Mouse (Mus musculus): ENCODE measurements at regions not wholly inside any gene's neighbourhood (a gene's known extent, or its start where the extent isn't known, plus 50 kb on each side); places are given as distances from the start of the nearest gene placed in this dataset.
A peak's percentile ranks its signal among the peaks of the same experiment; 100 is the strongest.

GRCm38 (mm10) chr8:37048912-37049692 lies 55.7 kb downstream of the AI429214 start:
- Histone ChIP-seq H3K9ac (no peak overlapping the region), H3K4me1 (ENCODE audit: insufficient read depth) (0 out of 2 replicates have a peak, but pooled peaks cover 3% of the 10 kb centered on the region), H3K4me2 (no peak overlapping the region), H3K27ac (ENCODE audit: low read depth) (no peak overlapping the region), H3K9me3 (ENCODE audit: low read depth, low read length) (no peaks in the 10 kb centered on the region), H3K4me3 (ENCODE audit: low read depth, low read length) (no peak overlapping the region), H3K27me3 (ENCODE audit: insufficient read depth, low read length) (no peaks in the 10 kb centered on the region), H3K36me3 (ENCODE audit: insufficient read depth) (no peaks in the 10 kb centered on the region)
- no peak for ATAC-seq (ENCODE audit: insufficient read depth)
- TF ChIP-seq CTCF (IDR thresholded peaks at IDR 0.05; ENCODE audit: low read depth) = no peak
- 54% methylated on average over 5 of the region's 5 CpGs for WGBS
- no peak for DNase-seq

DNA sequence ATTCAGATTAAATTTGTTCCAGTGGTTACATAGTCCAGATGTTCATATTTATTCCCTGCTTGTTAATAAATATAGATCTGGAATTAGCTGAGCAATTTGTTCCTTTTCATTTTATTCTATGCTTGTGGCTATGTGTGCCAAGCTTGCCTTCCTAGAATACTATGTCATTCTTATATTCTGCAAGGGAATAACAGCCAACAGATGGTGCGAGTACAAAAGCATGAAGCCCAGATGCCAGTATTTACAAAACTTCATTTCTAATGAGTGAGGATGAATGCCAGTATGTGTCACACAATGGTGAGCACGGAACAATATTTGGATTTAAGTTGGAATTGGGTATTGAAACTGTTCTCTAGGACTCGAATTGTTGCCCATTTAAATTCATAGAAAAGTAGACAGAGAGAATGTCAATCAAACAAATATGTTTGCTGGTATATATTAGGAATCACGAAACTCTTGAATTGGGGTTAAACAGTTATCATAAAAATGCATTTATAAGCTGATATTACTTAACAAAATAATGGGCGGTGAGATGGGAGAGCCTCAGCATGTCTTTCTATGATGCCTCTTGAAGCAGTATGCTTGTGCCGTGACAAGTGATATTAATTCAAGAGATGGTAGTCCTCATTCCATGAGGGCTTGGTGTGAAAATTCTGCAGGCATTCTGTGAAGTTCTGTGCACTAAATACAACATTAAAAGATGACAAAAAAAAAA lies 56.7 kb downstream of the AI429214 start:
- no peak overlapping the region for H3K4me2 ChIP-seq
- no peak overlapping the region for H3K4me3 ChIP-seq (ENCODE audit: low read depth, low read length)
- ATAC-seq (ENCODE audit: insufficient read depth) = no peak; the same call in 1 of the 2 replicates
- H3K27ac ChIP-seq (ENCODE audit: low read depth) = no peak overlapping the region
- TF ChIP-seq CTCF (IDR thresholded peaks at IDR 0.05; ENCODE audit: low read depth) = no peak
- H3K9ac ChIP-seq = no peak overlapping the region
- no peaks in the 10 kb centered on the region for H3K27me3 ChIP-seq (ENCODE audit: insufficient read depth, low read length)
- 54% methylated on average over 6 of the region's 6 CpGs for WGBS
- no peaks in the 10 kb centered on the region for H3K36me3 ChIP-seq (ENCODE audit: insufficient read depth)
- no peak for DNase-seq
- H3K4me1 ChIP-seq (ENCODE audit: insufficient read depth) = 0 out of 2 replicates have a peak, but pooled peaks cover 3% of the 10 kb centered on the region
- no peaks in the 10 kb centered on the region for H3K9me3 ChIP-seq (ENCODE audit: low read depth, low read length)

DNA sequence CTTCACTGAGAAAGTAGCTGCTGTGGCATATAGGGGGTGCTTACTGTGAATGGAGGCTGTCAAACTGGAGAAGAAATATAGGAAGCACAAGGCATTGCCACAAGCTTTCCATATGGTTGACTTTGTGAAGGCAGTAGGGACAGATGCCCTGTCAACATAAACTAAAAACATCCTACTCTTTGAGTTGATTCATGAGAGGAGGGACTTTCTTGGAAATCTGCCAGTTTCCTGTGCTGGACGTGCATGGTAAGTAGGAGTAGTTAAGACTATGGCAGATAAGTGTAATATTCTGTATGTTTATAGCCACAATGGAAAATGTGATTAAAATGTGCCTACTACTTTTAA lies 57.3 kb downstream of the AI429214 start:
- no peak for TF ChIP-seq CTCF (IDR thresholded peaks at IDR 0.05; ENCODE audit: low read depth)
- H3K4me3 ChIP-seq (ENCODE audit: low read depth, low read length) = no peak overlapping the region
- ATAC-seq (ENCODE audit: insufficient read depth) (peak; percentile 90; the same call in 1 of the 2 replicates), DNase-seq (peak; percentile 92)
- no peak overlapping the region for H3K9ac ChIP-seq
- H3K4me2 ChIP-seq = no peak overlapping the region
- H3K9me3 ChIP-seq (ENCODE audit: low read depth, low read length) = no peaks in the 10 kb centered on the region
- no peaks in the 10 kb centered on the region for H3K27me3 ChIP-seq (ENCODE audit: insufficient read depth, low read length)
- no peaks in the 10 kb centered on the region for H3K36me3 ChIP-seq (ENCODE audit: insufficient read depth)
- 3% methylated on average over 1 of the region's 1 CpGs for WGBS
- no peak overlapping the region for H3K27ac ChIP-seq (ENCODE audit: low read depth)
- 0 out of 2 replicates have a peak, but pooled peaks cover 3% of the 10 kb centered on the region for H3K4me1 ChIP-seq (ENCODE audit: insufficient read depth)

DNA sequence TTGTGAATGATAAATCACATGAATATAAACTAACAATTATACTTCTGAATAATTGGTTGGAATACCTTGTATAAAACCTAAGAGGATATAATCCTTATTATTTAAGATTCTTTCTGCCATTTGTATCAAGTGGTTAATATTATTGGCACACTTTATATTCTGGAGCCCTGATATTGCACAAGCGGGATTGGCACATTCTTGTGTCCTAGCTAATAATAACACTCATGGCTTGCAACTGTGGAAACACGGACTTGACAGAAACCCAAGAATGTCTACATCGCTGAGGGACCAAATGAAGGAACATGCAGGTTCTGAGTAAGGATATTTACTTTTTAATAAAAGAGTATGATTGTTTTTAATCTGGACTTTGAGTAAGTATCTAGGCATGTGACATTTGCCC lies 63.0 kb downstream of the AI429214 start:
- no peak for ATAC-seq (ENCODE audit: insufficient read depth)
- no peak overlapping the region for H3K4me3 ChIP-seq (ENCODE audit: low read depth, low read length)
- no peaks in the 10 kb centered on the region for H3K9me3 ChIP-seq (ENCODE audit: low read depth, low read length)
- TF ChIP-seq CTCF (IDR thresholded peaks at IDR 0.05; ENCODE audit: low read depth) = no peak
- DNase-seq = peak; percentile 56
- no peaks in the 10 kb centered on the region for H3K27me3 ChIP-seq (ENCODE audit: insufficient read depth, low read length)
- no peak overlapping the region for H3K9ac ChIP-seq
- H3K4me2 ChIP-seq = no peak overlapping the region
- WGBS = 61% methylated on average over 3 of the region's 3 CpGs
- H3K36me3 ChIP-seq (ENCODE audit: insufficient read depth) = no peaks in the 10 kb centered on the region
- H3K27ac ChIP-seq (ENCODE audit: low read depth) = no peak overlapping the region
- H3K4me1 ChIP-seq (ENCODE audit: insufficient read depth) = peaks cover 6% of the 10 kb centered on the region; the same call in 1 of the 2 replicates

- 40% methylated on average over 6 of the region's 6 CpGs for WGBS
- Histone ChIP-seq H3K9me3 (ENCODE audit: low read depth, low read length) (no peaks in the 10 kb centered on the region), H3K4me3 (ENCODE audit: low read depth, low read length) (no peak overlapping the region), H3K4me1 (ENCODE audit: insufficient read depth) (peaks cover 6% of the 10 kb centered on the region; the same call in 1 of the 2 replicates), H3K27ac (ENCODE audit: low read depth) (no peak overlapping the region), H3K27me3 (ENCODE audit: insufficient read depth, low read length) (no peaks in the 10 kb centered on the region), H3K4me2 (no peak overlapping the region), H3K9ac (no peak overlapping the region), H3K36me3 (ENCODE audit: insufficient read depth) (no peaks in the 10 kb centered on the region)
- DNase-seq = peak; percentile 63
- TF ChIP-seq CTCF (IDR thresholded peaks at IDR 0.05; ENCODE audit: low read depth) = no peak
- ATAC-seq (ENCODE audit: insufficient read depth) = peak; percentile 36; the same call in 1 of the 2 replicates
These were observed 65.0 kb downstream of the AI429214 start for GRCm38 (mm10) chr8:37058390-37058789.

DNA sequence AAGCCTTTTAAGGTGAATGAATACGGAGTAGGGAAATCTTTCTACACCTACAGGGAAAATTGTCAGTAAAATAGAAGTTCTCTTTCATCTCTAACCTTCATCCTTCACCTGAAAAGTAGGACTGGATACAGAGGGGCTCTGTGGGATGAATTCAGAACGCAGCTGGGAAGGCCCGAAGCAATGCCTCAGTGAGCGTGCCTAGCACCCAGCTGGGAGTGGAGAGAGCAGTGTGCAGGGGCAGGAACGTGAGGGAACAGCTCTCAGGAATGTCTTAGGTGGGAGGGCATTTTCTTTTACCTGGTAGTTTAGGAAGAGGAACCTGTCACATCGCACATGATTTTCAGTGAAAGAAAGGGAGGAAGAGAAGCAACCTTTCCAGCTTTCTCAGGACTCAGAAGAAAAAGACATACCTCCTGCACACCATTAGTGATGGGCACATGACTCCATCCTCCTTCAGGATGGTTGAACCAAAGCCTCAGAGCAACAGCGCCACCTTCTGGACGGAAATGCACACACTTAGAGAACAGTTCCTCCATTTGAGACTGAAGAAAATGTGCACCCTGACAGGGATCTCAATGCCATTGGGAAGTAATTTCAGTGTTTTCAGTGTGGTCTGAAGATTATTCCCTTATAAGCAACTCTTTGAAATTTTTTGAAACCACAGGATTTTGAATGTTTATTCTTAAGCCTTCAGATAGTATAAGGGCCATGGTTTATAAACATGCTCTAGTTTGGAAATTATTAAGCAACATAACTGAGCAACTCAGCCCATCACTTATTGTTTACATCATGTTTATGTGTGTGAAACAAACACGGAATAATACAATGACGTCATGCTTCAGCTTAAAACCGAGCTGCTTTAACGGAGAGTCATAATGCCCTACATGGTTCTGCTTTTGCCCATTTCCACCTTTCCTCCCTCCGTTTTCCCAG lies 68.9 kb downstream of the AI429214 start:
- H3K9me3 ChIP-seq (ENCODE audit: low read depth, low read length) = no peaks in the 10 kb centered on the region

More for the DNA sequence above, 68.9 kb downstream of the AI429214 start:
- no peak overlapping the region for H3K27ac ChIP-seq (ENCODE audit: low read depth)
- WGBS = 23% methylated on average over 13 of the region's 13 CpGs
- DNase-seq = peak; percentile 98
- H3K27me3 ChIP-seq (ENCODE audit: insufficient read depth, low read length) = no peaks in the 10 kb centered on the region
- H3K4me1 ChIP-seq (ENCODE audit: insufficient read depth) = peaks cover 6% of the 10 kb centered on the region; the same call in 1 of the 2 replicates
- H3K36me3 ChIP-seq (ENCODE audit: insufficient read depth) = no peaks in the 10 kb centered on the region
- no peak overlapping the region for H3K4me3 ChIP-seq (ENCODE audit: low read depth, low read length)
- no peak overlapping the region for H3K4me2 ChIP-seq
- TF ChIP-seq CTCF (IDR thresholded peaks at IDR 0.05; ENCODE audit: low read depth) = peak; percentile 99
- peak; percentile 88 for ATAC-seq (ENCODE audit: insufficient read depth)
- H3K9ac ChIP-seq = no peak overlapping the region
